Mouse (Mus musculus) spleen, adult 2 months (tissue): ENCODE measurements around the gene Ech1. TPM values are rescaled to one million over a fixed set of nuclear protein-coding genes. Genes with fewer than 3 reads are reported as not detected.

Experiments used
- DNase-seq, 2 experiments: peaks; one replicate each; pipeline versions ENCODE4 v3.0.0 to v3.0.0-alpha.2; 2012 to 2021; ENCODE audit warnings: low spot score in 2 of 2, low read depth in 1 of 2
- H3K27ac ChIP-seq: fragments of 200-500 bp; 2 replicates; pipeline ENCODE4 v1.5.1; 2012; ENCODE audit warnings: low read length, inconsistent platforms; ENCODE audit not compliant: insufficient read depth
- H3K27me3 ChIP-seq: fragments of 200-500 bp; 2 replicates; pipeline ENCODE4 v1.6.1; 2012; ENCODE audit warnings: mild to moderate bottlenecking, moderate library complexity, low read length, inconsistent platforms; ENCODE audit not compliant: control insufficient read depth, insufficient read depth
- H3K36me3 ChIP-seq: fragments of 200-500 bp; 2 replicates; pipeline ENCODE4 v1.6.1; 2012; ENCODE audit warnings: mild to moderate bottlenecking, low read length, inconsistent platforms; ENCODE audit not compliant: control insufficient read depth, insufficient read depth
- H3K4me1 ChIP-seq: fragments of 200-500 bp; 2 replicates; pipeline ENCODE4 v1.6.1; 2011; ENCODE audit warnings: inconsistent platforms; ENCODE audit not compliant: control insufficient read depth, insufficient read depth, insufficient read length
- H3K4me3 ChIP-seq: fragments of 200-500 bp; 2 replicates; pipeline ENCODE4 v1.5.1; 2011; ENCODE audit warnings: mild to moderate bottlenecking, inconsistent platforms; ENCODE audit not compliant: insufficient read depth, insufficient read length; ENCODE audit errors: extremely low read depth
- CTCF ChIP-seq: fragments of 200-500 bp; IDR thresholded peaks from 2 replicates; pipeline ENCODE4 v1.5.1; 2011; ENCODE audit warnings: mild to moderate bottlenecking, inconsistent platforms; ENCODE audit not compliant: insufficient read depth, insufficient read length, insufficient replicate concordance; ENCODE audit errors: extremely low read depth
- POLR2A ChIP-seq: fragments of 200-500 bp; IDR thresholded peaks from 2 replicates; pipeline ENCODE4 v1.6.1; 2011; ENCODE audit warnings: low read depth, low read length, inconsistent platforms
- WGBS: fragments of 180-500 bp; shearing (Covaris S2); methylation state at CpG from one replicate; pipeline ENCODE4 v1.1.7; 2018; 5-methylcytosine and 5-hydroxymethylcytosine counted together
- polyA plus RNA-seq: library from polyadenylated mRNA; depleted of rRNA; stranded (reverse); fragments of >200 nt; gene quantifications from 2 replicates; pipeline ENCODE4 v1.2.3, GENCODE M21; 2012

Ech1 gene
- polyA plus RNA-seq, 1 experiment: 101 TPM

DNA sequence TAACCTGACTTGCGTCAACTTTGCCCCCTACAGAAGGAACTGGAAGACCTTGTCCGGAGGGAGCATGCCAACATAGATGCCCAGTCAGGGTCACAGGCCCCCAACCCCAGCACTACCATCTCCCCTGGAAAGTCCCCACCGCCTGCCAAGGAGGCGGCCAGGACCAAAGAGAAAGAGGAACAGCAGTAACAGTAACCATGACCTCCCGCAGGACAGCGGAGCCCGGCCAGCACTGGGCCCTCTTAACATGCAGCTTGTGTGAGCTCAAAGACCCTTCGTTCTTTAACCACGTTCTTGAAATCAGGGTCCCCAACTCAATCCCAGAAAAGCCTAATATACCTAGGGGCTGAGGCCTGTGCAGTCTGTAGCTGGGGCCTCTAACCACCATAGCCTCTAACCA, 37.1 kb upstream of the Ech1 start:
- DNase-seq: peak in 1 of 2 experiments; percentile 48
- Histone ChIP-seq H3K4me1 (peaks cover 51% of the 10 kb centered on the region), H3K27me3 (no peaks in the 10 kb centered on the region), H3K4me3 (no peak overlapping the region; the same call in 1 of the 2 replicates), H3K36me3 (no peaks in the 10 kb centered on the region), H3K27ac (peak overlapping the region; percentile 88)
- TF ChIP-seq CTCF (no peak), POLR2A (no peak)
- 61% methylated on average over 9 of the region's 9 CpGs for WGBS

DNA sequence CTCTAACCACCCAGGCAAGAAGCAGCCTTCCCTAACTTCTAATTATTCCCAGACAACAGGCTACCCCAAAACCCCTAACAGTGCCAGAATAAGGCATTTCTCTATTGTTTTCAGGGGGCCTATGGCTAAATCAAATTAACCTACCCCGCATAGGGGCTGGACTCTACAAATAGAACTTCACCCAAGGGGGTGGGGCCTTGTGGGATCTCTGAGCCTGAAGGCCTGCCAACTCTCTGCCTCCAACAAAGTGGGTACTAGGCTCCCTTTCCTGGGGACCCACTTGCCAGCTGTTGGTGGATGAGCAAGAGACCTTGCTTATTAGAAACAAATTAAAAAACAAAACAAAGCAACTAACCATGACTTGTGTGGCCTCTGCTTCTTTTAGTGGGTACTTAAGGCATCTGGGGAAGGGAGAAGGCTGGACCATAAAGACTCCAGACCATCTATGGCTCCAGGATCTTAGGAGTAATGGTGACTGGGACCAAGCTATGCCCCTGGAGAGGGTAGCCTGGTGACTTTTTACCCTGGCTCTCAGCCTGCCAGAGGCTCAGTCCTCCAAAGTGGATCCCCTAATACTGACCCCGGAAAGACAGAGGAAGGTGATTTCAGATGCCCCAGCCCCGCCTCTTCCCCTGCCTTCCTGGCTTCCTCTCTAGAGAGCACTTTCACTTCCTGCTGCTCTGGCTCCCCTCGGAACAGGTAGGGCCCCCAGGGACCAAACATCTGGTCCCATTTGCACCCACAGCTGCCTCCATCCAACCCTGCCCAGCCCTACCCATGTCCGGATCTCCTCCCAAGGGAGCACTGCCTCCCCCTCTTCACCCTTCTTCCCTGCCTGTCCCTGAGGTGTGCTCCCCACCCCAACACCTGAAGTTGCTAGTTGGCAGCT, 36.5 kb upstream of the Ech1 start, which contains the start of gene Rinl:
TSS of gene Rinl (plus strand) at position 663 of the 889 bp plus-strand sequence.
- Histone ChIP-seq H3K27me3 (no peaks in the 10 kb centered on the region), H3K4me3 (peak within 1 kb of the TSS; percentile 55), H3K27ac (peak within 1 kb of the TSS; percentile 88), H3K36me3 (no peaks in the 10 kb centered on the region), H3K4me1 (peaks cover 51% of the 10 kb centered on the region)
- TF ChIP-seq CTCF (no peak), POLR2A (peak; percentile 44; the same call in 1 of the 2 replicates)
- peak; percentile 72 to 92 for DNase-seq
- 10% methylated on average over 5 of the region's 5 CpGs for WGBS

DNA sequence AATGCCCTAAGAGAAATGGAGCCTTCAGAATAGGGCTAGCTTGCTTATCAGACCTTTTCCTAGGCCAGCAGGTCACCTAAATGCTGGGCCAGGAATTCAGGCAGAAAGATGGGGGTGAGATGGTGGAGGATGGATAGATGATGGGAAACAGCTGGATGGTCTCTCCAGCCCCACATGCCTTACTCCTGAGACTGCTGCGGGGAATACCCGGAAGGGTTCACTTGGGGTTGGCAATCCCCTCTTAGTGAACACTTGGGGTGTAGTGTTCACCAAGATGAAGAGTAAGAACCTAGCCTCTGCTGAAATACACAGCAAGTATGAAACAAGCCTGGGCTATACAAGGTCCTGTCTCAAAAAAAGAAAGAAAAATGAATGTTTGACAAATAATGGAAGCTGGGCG, 35.8 kb upstream of the Ech1 start:
- Histone ChIP-seq H3K36me3 (no peaks in the 10 kb centered on the region), H3K4me3 (peak overlapping the region; percentile 55), H3K4me1 (peaks cover 51% of the 10 kb centered on the region), H3K27ac (peak overlapping the region; percentile 88), H3K27me3 (no peaks in the 10 kb centered on the region)
- WGBS: 55% methylated on average over 3 of the region's 3 CpGs
- no peak for TF ChIP-seq CTCF
- TF ChIP-seq POLR2A: no peak
- DNase-seq: no peak

DNA sequence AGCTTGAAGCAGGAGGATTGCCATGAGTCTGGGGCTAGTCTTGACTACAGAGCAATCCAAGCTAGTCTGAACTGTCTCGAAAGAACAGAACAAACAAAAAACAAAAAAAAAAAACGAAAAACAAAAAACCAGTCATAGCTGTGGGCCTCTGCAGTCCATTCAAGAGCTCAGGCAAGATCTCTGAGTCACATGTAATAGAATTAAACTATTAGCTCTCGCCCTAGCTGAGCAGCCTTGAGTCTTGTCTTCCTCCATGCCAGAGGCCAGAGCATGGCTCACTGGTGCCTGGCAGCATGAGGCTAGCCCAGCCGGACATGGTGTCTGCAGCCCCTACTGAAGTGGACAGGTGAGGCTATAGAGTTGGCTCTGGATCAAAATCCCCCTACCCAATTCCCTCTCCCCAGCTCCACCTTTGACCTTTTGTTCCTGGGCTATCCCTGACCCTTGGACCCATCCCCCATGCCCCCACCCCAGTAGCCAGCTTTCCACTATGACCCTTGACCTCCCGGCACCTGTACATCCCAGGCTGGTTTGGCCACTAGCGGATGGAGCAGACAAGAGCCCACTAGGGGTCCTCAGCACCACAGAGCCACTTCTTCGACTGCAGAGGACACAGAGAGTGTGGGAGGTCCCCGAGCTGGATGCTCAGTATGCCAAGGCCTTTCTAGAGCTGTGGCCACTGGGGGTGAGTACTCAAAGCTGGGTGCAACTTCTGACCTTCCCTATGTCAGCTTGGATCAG, 34.8 kb upstream of the Ech1 start:
- TF ChIP-seq POLR2A (no peak), CTCF (no peak)
- DNase-seq: no peak
- WGBS: 78% methylated on average over 8 of the region's 8 CpGs
- Histone ChIP-seq H3K4me3 (no peak overlapping the region), H3K36me3 (no peaks in the 10 kb centered on the region), H3K4me1 (peaks cover 47% of the 10 kb centered on the region), H3K27me3 (no peaks in the 10 kb centered on the region), H3K27ac (peak overlapping the region; percentile 88)

DNA sequence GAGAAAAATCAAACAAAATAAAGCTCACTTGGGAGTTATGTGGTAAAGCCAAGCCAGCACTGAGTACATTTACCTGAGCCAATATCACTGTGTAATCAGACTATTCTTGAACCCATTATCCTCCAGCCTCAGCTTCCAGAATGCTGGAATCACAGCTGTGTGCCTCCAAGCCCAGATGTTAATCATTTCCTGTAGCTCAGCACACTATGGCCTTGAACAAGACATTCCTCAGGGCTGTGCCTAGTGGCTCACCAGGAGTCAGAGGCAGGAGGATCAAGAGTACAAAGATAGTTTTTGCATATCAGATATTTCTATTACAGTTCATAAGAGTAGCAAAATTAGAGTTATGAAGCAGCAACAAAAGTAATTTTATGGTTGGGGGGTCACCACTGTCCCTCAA, 33.3 kb upstream of the Ech1 start:
- H3K4me1 ChIP-seq: peaks cover 50% of the 10 kb centered on the region
- H3K27me3 ChIP-seq: no peaks in the 10 kb centered on the region
- TF ChIP-seq POLR2A (no peak), CTCF (no peak)
- H3K36me3 ChIP-seq: no peaks in the 10 kb centered on the region
- H3K4me3 ChIP-seq: no peak overlapping the region
- no peak for DNase-seq
- H3K27ac ChIP-seq: peak overlapping the region; percentile 86

DNA sequence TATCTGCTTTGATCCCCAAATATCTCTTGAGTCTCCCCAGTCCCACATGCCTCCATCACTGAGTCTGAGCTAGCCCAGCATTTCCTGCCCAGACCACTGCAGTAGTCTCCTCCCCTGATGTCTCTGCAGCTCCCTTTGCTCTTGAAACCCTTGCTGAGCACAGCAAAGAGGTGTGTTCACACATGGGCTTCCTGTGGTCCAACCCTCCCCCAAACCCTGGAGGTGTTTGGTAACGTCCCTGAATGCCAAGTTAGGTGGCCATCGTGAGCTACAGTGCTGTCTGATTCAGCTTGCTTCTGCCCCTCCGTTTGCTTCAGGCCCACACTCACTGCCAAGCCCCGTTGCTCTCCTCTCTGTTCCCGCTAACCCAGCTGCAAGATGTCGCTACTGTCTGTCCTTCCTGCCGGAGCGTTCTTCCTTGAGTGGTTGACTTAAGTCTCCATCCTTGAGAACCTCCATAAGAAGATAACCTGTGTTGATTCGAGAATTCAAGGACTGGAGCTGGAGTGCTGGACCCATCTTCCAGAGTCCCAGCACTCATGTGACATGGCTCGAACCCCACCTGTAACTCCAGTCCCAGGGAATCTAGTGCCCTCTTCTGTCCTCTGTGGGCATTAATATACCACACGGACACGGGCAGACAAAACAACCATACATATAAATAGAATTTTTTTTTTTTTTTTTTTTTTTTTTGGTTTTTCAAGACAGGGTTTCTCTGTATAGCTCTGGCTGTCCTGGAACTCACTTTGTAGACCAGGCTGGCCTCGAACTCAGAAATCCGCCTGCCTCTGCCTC, 32.4 kb upstream of the Ech1 start:
- no peaks in the 10 kb centered on the region for H3K27me3 ChIP-seq
- H3K4me3 ChIP-seq: peak overlapping the region; percentile 31; the same call in 1 of the 2 replicates
- 47% methylated on average over 14 of the region's 14 CpGs for WGBS
- peak in 1 of 2 experiments; percentile 35 for DNase-seq
- H3K36me3 ChIP-seq: no peaks in the 10 kb centered on the region
- H3K4me1 ChIP-seq: peaks cover 47% of the 10 kb centered on the region
- H3K27ac ChIP-seq: peak overlapping the region; percentile 86
- TF ChIP-seq POLR2A: no peak
- TF ChIP-seq CTCF: no peak
